Mouse (Mus musculus) heart, embryonic 15.5 days (tissue): ENCODE measurements around the gene Vmn1r206. TPM values are rescaled to one million over a fixed set of nuclear protein-coding genes. Genes with fewer than 3 reads are reported as not detected.
"Not testable (repeated sequence)": the region's sequence is repeated elsewhere in the genome, so short reads cannot be mapped to it uniquely, and the experiment has no call there.

Source experiments
- ATAC-seq: fragments of 200-750 bp; cut with Nextera tagmentation; replicated peaks from 2 replicates; pipeline ENCODE4 v1.8.0; 2017; ENCODE audit warnings: low read depth, moderate TSS enrichment; ENCODE audit not compliant: insufficient number of reproducible peaks, insufficient read depth, low FRiP score
- H3K27ac ChIP-seq: fragments of 300-500 bp; sonication (generic); 2 replicates; pipeline ENCODE4 v1.5.1; 2015; ENCODE audit warnings: mild to moderate bottlenecking, inconsistent platforms
- H3K27me3 ChIP-seq: fragments of 300-500 bp; sonication (generic); 2 replicates; pipeline ENCODE4 v1.6.1; 2015; ENCODE audit warnings: inconsistent platforms
- H3K36me3 ChIP-seq: fragments of 300-500 bp; sonication (generic); 2 replicates; pipeline ENCODE4 v1.6.1; 2015; ENCODE audit warnings: mild to moderate bottlenecking, inconsistent platforms
- H3K4me1 ChIP-seq: fragments of 300-500 bp; sonication (generic); replicated peaks from 2 replicates; pipeline ENCODE4 v1.6.1; 2015; ENCODE audit warnings: inconsistent platforms
- H3K4me2 ChIP-seq: fragments of 300-500 bp; sonication (generic); 2 replicates; pipeline ENCODE4 v1.6.1; 2015; ENCODE audit warnings: inconsistent platforms, mild to moderate bottlenecking, moderate library complexity
- H3K4me3 ChIP-seq: fragments of 300-500 bp; sonication (generic); 2 replicates; pipeline ENCODE4 v1.5.1; 2015; ENCODE audit warnings: mild to moderate bottlenecking, inconsistent platforms
- H3K9ac ChIP-seq: fragments of 300-500 bp; sonication (generic); 2 replicates; pipeline ENCODE4 v1.6.1; 2015; ENCODE audit warnings: mild to moderate bottlenecking, inconsistent platforms
- H3K9me3 ChIP-seq: fragments of 300-500 bp; sonication (generic); replicated peaks from 2 replicates; pipeline ENCODE4 v1.6.1; 2016; ENCODE audit warnings: inconsistent platforms
- WGBS: fragments of 180-500 bp; shearing (Covaris S2); methylation state at CpG from one replicate; pipeline ENCODE4 v1.1.7; 2015; ENCODE audit warnings: mixed read lengths; 5-methylcytosine and 5-hydroxymethylcytosine counted together
- polyA plus RNA-seq: library from polyadenylated mRNA; unstranded; fragments of >200 nt; fragmentation: Nextera tagmentation; extraction: Ambion mirVana; gene quantifications from 2 replicates; pipeline ENCODE4 v1.2.1, GENCODE M21; 2015

The Vmn1r206 gene
- not detected in 2 replicates for polyA plus RNA-seq

- not testable (repeated sequence) for H3K4me3 ChIP-seq, H3K4me1 ChIP-seq, ATAC-seq, H3K36me3 ChIP-seq, H3K9ac ChIP-seq, H3K9me3 ChIP-seq, H3K27ac ChIP-seq, H3K27me3 ChIP-seq, H3K4me2 ChIP-seq
Observed at GRCm38 (mm10) chr13:22624151-22624550, at the start of gene Vmn1r206. TSS of gene Vmn1r206 (minus strand) at chr13:22624251.

GRCm38 (mm10) chr13:22592900-22593299 lies 31.2 kb downstream of the Vmn1r206 start, which contains the start of gene Vmn1r205:
TSS of gene Vmn1r205 (minus strand) at chr13:22593000.
- no peaks in the 10 kb centered on the region for H3K4me1 ChIP-seq
- no peak within 1 kb of the TSS for H3K4me3 ChIP-seq
- H3K4me2 ChIP-seq: no peak within 1 kb of the TSS
- 74% methylated on average over 3 of the region's 3 CpGs for WGBS
- H3K27ac ChIP-seq: no peak within 1 kb of the TSS
- no peak for ATAC-seq
- no peaks in the 10 kb centered on the region for H3K27me3 ChIP-seq
- no peak within 1 kb of the TSS for H3K9ac ChIP-seq
- H3K9me3 ChIP-seq: no peaks in the 10 kb centered on the region
- H3K36me3 ChIP-seq: no peaks in the 10 kb centered on the region

GRCm38 (mm10) chr13:22583336-22583735 lies 40.7 kb downstream of the Vmn1r206 start:
- not testable (repeated sequence) for H3K9me3 ChIP-seq, H3K27me3 ChIP-seq, H3K4me1 ChIP-seq, H3K4me3 ChIP-seq, H3K27ac ChIP-seq, ATAC-seq, H3K4me2 ChIP-seq, H3K36me3 ChIP-seq, H3K9ac ChIP-seq
- WGBS: 76% methylated on average over 14 of the region's 14 CpGs

GRCm38 (mm10) chr13:22574911-22575310 lies 49.1 kb downstream of the Vmn1r206 start:
- not testable (repeated sequence) for H3K27ac ChIP-seq, H3K27me3 ChIP-seq, H3K9me3 ChIP-seq, ATAC-seq, H3K4me2 ChIP-seq, H3K4me3 ChIP-seq, H3K4me1 ChIP-seq, H3K9ac ChIP-seq, H3K36me3 ChIP-seq
- 68% methylated on average over 3 of the region's 3 CpGs for WGBS

Other genes starting within 250 kb of the Vmn1r206 start
- not detected in 2 replicates for gene Vmn1r199, start 244.4 kb downstream of the Vmn1r206 start, polyA plus RNA-seq
- gene Vmn1r200, start 233.9 kb downstream of the Vmn1r206 start, polyA plus RNA-seq: not detected in 2 replicates
- not detected in 2 replicates for gene Vmn1r201, start 152.3 kb downstream of the Vmn1r206 start, polyA plus RNA-seq
- gene Vmn1r202, start 118.9 kb downstream of the Vmn1r206 start, polyA plus RNA-seq: not detected in 2 replicates
- gene Vmn1r203, start 106.1 kb downstream of the Vmn1r206 start, polyA plus RNA-seq: not detected in 2 replicates
- not detected in 2 replicates for gene Vmn1r204, start 71.1 kb downstream of the Vmn1r206 start, polyA plus RNA-seq
- gene Vmn1r205, start 31.3 kb downstream of the Vmn1r206 start, polyA plus RNA-seq: not detected in 2 replicates
- not detected in 2 replicates for gene Vmn1r207-ps, start 105.4 kb upstream of the Vmn1r206 start, polyA plus RNA-seq
- gene Vmn1r208, start 153.1 kb upstream of the Vmn1r206 start, polyA plus RNA-seq: not detected in 2 replicates
- not detected in 2 replicates for gene Vmn1r209, start 185.4 kb upstream of the Vmn1r206 start, polyA plus RNA-seq
- gene Vmn1r210, start 207.1 kb upstream of the Vmn1r206 start, polyA plus RNA-seq: not detected in 2 replicates
- not detected in 2 replicates for gene Vmn1r211, start 233.3 kb upstream of the Vmn1r206 start, polyA plus RNA-seq